Mouse (Mus musculus): ENCODE measurements at regions not wholly inside any gene's neighbourhood (a gene's known extent, or its start where the extent isn't known, plus 50 kb on each side); places are given as distances from the start of the nearest gene placed in this dataset.

DNA sequence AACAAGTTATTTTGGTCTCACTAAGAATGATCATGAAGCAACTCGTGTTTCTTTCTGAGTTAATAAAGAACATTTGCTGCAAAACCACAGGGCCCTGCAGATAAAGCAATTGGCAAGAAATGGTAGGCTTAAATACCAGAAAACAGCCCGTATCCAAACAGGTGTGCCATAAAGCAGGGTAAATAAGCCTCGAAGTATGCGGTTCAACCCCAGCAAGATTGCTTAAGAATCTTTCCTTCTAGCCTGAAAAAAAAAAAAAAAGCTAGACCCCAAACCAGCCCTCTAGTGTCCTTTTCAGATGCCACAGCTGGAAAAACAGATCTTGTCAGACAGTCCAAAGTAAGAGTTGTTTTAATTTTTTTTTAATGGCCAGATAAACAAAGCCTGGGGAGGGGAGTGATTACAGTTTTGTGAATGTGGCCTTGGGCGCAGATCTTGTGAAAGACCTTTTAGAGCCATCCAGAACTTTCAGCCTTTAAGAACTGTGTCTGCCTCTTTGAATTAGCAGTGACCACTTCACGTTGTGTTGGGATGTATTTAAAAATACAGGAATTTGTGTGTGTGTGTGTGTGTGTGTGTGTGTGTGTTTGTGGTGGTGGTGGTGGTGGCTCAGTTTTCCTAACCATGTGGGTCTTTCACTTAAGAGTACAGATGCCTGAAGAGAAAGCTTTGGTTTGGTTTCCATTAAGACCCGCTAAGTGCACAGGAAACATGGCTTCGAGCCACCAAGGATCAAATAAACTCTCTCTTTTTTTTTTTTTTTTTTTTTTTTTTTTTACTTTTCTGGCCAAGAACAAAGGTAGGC lies 116.3 kb upstream of the Maf start:
- DNase-seq: no peak

DNA sequence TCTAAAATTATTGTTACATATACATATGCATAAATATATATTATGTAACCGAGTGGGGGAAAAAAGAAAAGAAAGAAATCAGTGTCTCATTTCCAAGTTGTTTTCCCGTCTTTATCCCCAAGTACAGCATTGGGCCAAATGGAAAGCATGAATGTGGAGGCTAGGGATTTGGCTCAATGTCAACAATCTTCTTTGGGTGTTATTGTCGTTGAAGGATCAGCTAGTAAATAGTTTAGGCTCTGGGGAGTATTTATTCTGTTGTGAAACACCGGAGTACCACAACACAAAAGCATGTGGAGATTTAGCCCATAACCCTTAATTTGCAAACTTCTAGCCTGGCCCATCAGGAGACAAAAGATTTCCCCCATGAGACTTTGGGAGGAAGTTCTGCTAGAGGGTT lies 105.8 kb upstream of the Maf start:
- DNase-seq: no peak

DNA sequence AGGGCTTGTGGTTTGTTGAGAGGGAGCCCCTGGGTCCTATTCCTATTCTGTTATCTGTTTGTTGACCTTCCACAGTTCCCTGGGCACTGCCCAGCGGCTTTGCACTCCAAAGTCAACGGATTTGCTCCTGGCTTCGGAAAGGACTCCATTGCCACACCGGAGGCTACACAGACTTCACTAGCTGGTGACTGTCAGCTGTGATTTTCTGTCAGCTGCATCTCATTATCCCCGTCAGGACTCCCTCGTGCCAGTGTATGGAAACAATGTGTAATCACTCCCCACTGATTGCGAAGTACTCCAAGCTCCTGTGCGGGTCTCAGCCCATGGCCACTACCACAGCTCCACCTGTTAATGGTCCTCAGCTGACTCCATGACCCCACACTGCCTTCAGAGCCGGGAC lies 99.0 kb upstream of the Maf start:
- DNase-seq: no peak

DNA sequence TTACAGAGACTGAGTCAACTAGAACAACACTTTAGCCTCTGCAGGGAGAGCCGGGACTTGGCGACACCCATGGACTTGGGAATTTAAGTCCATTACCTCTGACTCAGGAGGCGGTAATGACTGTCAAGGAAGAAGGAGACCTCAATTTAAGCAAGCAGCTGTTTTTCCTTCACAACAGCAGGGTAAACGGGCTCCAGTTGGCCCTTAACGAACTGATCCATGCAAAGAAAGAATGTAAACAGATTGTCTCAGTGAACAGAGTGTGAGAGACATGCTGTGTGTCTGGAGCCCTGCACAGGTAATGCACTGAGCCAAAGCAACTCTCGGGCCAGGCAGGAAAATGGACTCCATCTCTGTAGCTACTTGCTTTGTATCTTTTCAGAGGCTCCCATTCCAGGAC lies 98.5 kb upstream of the Maf start:
- no peak for DNase-seq

DNA sequence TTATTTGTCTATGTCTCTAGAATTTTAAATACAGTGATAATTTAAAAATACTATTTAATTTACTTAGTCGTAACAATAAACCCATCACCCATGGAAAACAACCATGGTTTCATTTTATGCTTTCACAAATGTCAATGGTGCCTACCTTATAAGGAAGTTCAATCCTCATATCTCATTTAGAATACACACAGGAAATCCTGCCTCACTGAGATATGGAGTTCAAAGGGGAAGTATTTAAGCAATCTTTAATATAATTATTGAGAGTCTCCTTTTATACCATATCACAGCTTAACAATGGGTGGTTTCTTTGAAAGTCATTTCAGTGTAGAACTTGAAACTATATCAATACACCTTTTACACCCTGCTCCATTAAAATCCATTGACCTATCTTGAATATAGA lies 86.0 kb upstream of the Maf start:
- DNase-seq: no peak

DNA sequence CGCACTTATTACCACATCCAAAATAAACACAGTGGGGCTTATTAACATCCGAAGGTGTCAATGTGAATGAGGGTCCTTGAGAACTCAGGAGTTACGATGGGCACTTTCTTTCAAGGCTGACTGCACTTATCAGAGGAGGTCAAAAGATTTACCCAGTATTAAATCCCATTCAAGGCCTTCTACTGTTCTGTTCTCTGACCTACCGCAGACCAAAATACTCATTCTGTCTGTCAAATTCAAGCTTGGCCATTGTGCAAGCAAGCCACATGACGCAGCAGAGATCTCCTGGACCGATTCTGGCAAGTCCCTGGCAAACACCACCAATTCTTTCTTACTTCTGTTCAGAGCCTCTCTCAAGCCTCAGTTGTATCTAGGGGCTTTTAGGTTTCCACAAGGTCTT lies 80.8 kb upstream of the Maf start:
- DNase-seq: peak; percentile 79

DNA sequence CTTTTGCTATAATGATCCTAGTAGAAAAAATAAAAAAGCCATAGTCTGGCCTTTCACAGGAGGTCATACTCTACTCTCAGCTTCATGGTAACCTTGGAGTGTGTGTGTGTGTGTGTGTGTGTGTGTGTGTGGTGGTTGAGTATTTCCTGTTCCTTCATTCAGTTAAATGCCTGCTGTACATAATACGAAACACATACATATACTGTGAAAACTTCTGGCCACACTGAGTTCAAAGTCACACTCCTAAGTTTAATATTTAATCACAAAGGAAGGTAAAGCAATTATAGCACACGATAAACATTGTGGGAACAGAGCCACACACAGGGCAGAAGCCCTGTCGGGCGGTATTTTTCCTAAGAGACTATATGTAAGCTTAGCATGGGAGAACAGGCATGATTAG lies 78.6 kb upstream of the Maf start:
- DNase-seq: no peak

DNA sequence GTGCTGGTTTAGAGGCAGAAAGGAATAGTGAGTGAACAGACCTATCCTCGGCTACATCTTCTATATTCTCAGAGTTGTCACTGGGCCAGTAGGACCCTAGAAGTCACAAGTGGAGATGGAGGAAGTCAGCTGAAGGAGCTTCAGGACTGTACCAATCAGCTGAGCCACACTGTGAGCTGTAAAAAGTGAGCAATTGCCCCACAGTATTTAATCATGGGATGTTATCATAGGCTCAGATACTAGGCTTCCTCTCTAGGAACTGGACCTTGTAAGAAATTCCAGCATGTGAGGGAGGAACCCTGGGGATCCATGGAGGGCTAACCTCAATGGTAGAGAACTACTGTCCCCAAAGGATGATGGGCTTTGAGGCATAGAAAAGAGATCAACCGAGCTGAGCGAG lies 78.2 kb upstream of the Maf start:
- DNase-seq: no peak

DNA sequence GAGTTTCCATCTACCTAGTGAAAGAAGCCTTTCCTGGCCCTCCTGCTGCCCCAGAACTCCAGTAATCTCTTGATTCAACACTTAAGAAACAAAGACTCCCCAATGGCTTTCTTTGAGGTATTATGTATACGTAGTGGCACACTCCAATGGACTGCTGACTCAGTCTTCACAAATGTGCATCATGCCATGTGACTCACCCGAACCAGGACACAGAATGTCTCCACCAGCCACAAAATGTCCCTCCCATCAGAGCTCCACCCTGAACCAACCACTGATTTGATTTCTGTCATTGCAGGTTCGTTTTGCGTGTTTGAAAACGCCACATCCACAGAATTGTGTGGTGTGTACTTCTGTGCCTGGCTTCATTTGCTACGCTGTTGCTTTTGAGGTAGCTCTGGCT lies 75.8 kb upstream of the Maf start:
- no peak for DNase-seq

DNA sequence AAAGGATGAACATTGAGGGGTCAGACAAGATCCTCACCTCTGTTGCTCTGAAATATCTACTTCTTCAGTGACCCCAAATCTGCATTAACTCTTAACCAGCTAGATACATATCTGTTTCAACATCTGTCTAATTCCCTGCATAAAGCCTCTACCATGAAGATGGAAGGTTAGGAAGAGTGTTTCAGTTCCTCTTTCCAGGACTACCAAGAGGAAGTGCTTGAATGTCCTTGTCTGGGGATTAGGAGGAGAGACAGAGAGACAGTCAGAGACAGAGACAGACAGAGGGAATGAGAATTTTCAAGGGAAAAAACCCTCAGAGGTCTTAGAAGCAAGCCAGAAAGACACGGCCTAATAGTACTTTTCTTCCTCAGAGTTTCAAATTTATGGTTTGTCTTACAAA lies 70.8 kb upstream of the Maf start:
- no peak for DNase-seq

DNA sequence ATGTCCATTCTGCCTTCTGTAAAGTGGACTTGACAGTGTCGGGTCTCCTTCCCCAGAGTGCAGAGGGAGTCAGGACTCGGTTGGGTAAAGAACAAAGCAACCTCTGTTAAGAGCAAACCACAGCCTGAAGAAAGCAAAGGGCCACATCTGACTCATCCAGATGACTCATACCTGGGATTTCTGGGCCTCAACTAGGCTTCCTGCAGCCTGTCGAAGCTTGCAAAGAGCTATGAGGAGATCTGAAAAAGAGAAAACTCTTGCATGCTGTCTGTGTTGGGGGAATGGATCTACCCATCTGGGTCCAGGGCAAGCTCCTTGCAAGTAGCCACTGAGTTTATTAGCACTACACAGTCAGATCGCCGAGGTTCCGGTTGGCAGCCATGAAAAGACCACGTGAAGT lies 63.5 kb upstream of the Maf start:
- DNase-seq: peak; percentile 61

DNA sequence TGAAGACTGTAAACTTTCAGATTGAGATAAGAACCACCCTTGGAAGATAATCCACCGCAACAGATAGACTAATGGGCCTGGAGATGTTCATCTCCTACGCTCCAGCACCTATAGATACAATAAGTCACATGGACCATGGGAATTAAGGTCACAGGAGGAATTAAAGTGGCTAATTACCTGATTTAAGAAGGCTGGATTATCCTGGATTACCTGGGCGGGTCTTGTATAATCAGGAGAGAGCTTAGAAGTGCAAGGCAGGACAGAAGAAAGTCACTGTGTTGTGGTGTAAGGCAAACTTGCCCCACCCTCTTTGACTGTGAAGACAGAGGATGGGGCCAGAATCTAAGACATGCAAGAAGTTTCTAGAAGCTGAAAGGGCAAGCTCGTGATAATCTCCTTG lies 61.0 kb upstream of the Maf start:
- no peak for DNase-seq

DNA sequence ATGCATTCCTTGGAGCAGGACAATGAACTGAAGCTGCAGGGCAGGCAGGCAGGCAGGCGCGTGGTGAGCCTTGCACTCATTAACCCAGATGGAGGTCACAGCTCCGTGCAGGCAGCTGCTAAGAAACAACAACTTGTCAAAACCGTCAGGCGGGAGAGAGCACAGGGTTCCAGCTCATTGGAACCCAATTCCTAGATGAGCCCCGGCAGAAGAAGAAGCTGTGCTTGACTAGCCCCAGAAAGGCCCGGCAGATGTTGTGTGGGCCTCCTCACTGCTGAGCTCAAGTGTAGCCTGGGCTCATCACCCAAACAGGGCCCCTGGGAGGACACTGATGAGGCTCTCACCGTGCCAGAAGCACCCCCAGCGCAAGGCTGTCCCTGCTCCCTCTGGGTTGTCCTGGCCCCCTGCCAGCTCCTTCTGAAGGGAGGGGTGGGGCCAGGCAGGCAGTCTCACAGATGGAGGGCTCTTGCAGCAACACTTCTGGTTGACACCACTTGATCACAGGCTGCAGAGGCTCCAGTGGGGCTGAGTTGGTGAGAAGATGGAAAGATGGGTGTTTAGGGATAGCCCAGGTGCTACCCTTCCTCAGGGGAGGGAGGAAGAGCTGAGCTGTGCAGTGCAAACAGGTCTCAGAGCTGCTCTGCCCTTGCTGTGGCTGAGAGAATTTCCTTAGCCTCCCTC lies 58.8 kb upstream of the Maf start:
- DNase-seq: peak; percentile 28

DNA sequence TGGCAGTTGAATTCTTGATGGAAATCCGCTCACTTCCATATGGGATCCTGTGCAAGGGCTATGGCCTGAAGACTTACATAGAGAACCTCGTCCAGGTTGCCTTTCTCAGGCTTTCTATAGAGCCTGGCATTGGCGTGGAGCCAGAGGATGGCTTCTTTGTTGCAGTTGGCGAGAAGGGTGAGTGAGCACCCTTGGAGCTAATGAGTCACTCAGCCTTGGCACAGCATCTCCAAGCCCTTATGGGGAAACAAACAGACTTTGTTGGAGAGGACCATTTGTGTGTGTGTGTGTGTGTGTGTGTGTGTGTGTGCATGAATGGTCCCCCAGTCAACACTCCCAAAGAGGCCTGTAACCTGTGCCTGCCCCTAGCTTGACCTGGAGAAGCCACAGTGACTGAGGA lies 57.0 kb upstream of the Maf start:
- DNase-seq: peak; percentile 85

DNA sequence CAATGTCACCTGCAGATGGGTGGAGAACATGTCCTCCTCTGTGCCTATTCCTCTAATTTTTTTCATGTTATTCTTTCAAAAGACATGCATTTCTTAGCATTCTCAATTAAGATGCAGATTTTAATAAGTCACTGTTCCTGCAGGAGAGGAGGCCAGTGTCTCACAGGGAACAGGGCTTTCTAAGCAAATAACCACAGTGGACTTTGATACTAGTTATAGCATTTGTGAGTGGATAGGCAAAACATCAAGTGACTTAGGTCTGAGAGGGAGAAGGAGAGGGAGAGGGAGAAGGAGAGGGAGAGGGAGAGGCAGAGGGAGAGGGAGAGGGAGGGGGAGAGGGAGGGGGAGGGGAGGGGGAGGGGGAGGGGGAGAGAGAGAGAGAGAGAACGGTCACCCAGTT lies 50.4 kb upstream of the Maf start:
- no peak for DNase-seq

All from adrenal gland, adult 2 months (tissue).